Mouse (Mus musculus): ENCODE data around the gene Trak1.

Trak1 gene

GRCm38 (mm10) chr9:121297171-121298064 is at the start of gene Trak1:
TSS of gene Trak1 (plus strand) at chr9:121297502.
- DNase-seq (ENCODE audit: low read depth, low spot score), result peak; percentile 80

- peak; percentile 83 for DNase-seq (ENCODE audit: low read depth, low spot score)
Measured at GRCm38 (mm10) chr9:121247956-121248775, 49.1 kb upstream of the Trak1 start.

GRCm38 (mm10) chr9:121249805-121250204 is 47.5 kb upstream of the Trak1 start:
- no peak for DNase-seq (ENCODE audit: low read depth, low spot score)

GRCm38 (mm10) chr9:121250854-121251253 is 46.4 kb upstream of the Trak1 start:
- no peak for DNase-seq (ENCODE audit: low read depth, low spot score)

GRCm38 (mm10) chr9:121253983-121254382 is 43.3 kb upstream of the Trak1 start:
- no peak for DNase-seq (ENCODE audit: low read depth, low spot score)

GRCm38 (mm10) chr9:121254761-121255160 is 42.5 kb upstream of the Trak1 start:
- no peak for DNase-seq (ENCODE audit: low read depth, low spot score)

- DNase-seq (ENCODE audit: low read depth, low spot score), result no peak
Measured at GRCm38 (mm10) chr9:121257106-121257505, 40.2 kb upstream of the Trak1 start.

GRCm38 (mm10) chr9:121265307-121265706 is 32.0 kb upstream of the Trak1 start:
- no peak for DNase-seq (ENCODE audit: low read depth, low spot score)

- no peak for DNase-seq (ENCODE audit: low read depth, low spot score)
Measured at GRCm38 (mm10) chr9:121271149-121271548, 26.2 kb upstream of the Trak1 start.

- no peak for DNase-seq (ENCODE audit: low read depth, low spot score)
Measured at GRCm38 (mm10) chr9:121271561-121271960, 25.7 kb upstream of the Trak1 start.

GRCm38 (mm10) chr9:121276745-121277117 is 20.6 kb upstream of the Trak1 start:
- no peak for DNase-seq (ENCODE audit: low read depth, low spot score)

- DNase-seq (ENCODE audit: low read depth, low spot score), result peak; percentile 98
Measured at GRCm38 (mm10) chr9:121277118-121278060, 19.9 kb upstream of the Trak1 start, which contains the start of gene Ulk4. TSS of gene Ulk4 (minus strand) at chr9:121277197.

- DNase-seq (ENCODE audit: low read depth, low spot score), result no peak
Measured at GRCm38 (mm10) chr9:121279216-121279615, 18.1 kb upstream of the Trak1 start.

GRCm38 (mm10) chr9:121281891-121282290 is 15.4 kb upstream of the Trak1 start:
- DNase-seq (ENCODE audit: low read depth, low spot score), result no peak

- peak; percentile 37 for DNase-seq (ENCODE audit: low read depth, low spot score)
Measured at GRCm38 (mm10) chr9:121283620-121284185, 13.6 kb upstream of the Trak1 start.

GRCm38 (mm10) chr9:121284422-121284821 is 12.9 kb upstream of the Trak1 start:
- DNase-seq (ENCODE audit: low read depth, low spot score), result peak; percentile 87

GRCm38 (mm10) chr9:121285341-121286324 is 11.7 kb upstream of the Trak1 start:
- DNase-seq (ENCODE audit: low read depth, low spot score), result peak; percentile 92

- DNase-seq (ENCODE audit: low read depth, low spot score), result no peak
Measured at GRCm38 (mm10) chr9:121286325-121286901, 10.9 kb upstream of the Trak1 start.

- DNase-seq (ENCODE audit: low read depth, low spot score), result no peak
Measured at GRCm38 (mm10) chr9:121291275-121291674, 6.0 kb upstream of the Trak1 start.

All from A20 (cell line).